Mouse (Mus musculus) thymus, adult 18-20 months (tissue): ENCODE results near the gene Olfr1301.

Experiments used
- DNase-seq, 2 experiments: peaks; one replicate each; pipeline ENCODE4 v3.0.0; 2022; ENCODE audit warnings: mixed read lengths in 2 of 2

The Olfr1301 gene

GRCm38 (mm10) chr2:111750706-111751105 lies at the start of gene Olfr1301:
Gene Olfr1301, plus strand, starts transcription at chr2:111751006.
- no peak for DNase-seq

- no peak for DNase-seq
These were observed 24.1 kb upstream of the Olfr1301 start for GRCm38 (mm10) chr2:111726739-111727138.

- DNase-seq: no peak
These were observed 26.3 kb downstream of the Olfr1301 start, which contains the start of gene Olfr1302 for GRCm38 (mm10) chr2:111777129-111777528. Gene Olfr1302, plus strand, starts transcription at chr2:111777429.
